Mouse (Mus musculus): ENCODE measurements at regions not wholly inside any gene's neighbourhood (a gene's known extent, or its start where the extent isn't known, plus 50 kb on each side); places are given as distances from the start of the nearest gene placed in this dataset.

- DNase-seq (ENCODE audit: low spot score) = no peak
- Histone ChIP-seq H3K27ac (ENCODE audit: low read depth, low read length) (no peak overlapping the region), H3K36me3 (ENCODE audit: control insufficient read depth, insufficient read depth, low read length) (no peaks in the 10 kb centered on the region), H3K9ac (ENCODE audit: low read length) (no peak overlapping the region), H3K27me3 (ENCODE audit: control insufficient read depth, insufficient read depth, low read length) (no peaks in the 10 kb centered on the region), H3K4me1 (replicated peaks; ENCODE audit: control insufficient read depth, insufficient read depth, low read length) (no peaks in the 10 kb centered on the region), H3K9me3 (ENCODE audit: control insufficient read depth, low read length) (no peaks in the 10 kb centered on the region), H3K4me2 (ENCODE audit: low read depth, low read length, severe bottlenecking) (no peak overlapping the region), H3K4me3 (ENCODE audit: low read depth, low read length) (no peak overlapping the region)
- 39% methylated on average over 3 of the region's 3 CpGs for WGBS
- no peak for ATAC-seq (replicated peaks; ENCODE audit: low FRiP score)
Measured at GRCm38 (mm10) chr6:64797600-64797999, 68.7 kb downstream of the Atoh1 start.

GRCm38 (mm10) chr6:64798804-64799203, 69.9 kb downstream of the Atoh1 start:
- H3K4me1 ChIP-seq (replicated peaks; ENCODE audit: control insufficient read depth, insufficient read depth, low read length) = no peaks in the 10 kb centered on the region
- no peak for DNase-seq (ENCODE audit: low spot score)
- H3K4me2 ChIP-seq (ENCODE audit: low read depth, low read length, severe bottlenecking) = peak overlapping the region; percentile 84
- no peaks in the 10 kb centered on the region for H3K9me3 ChIP-seq (ENCODE audit: control insufficient read depth, low read length)
- no peak overlapping the region for H3K9ac ChIP-seq (ENCODE audit: low read length)
- no peaks in the 10 kb centered on the region for H3K36me3 ChIP-seq (ENCODE audit: control insufficient read depth, insufficient read depth, low read length)
- H3K4me3 ChIP-seq (ENCODE audit: low read depth, low read length) = peak overlapping the region; percentile 40; the same call in 1 of the 2 replicates
- no peak for ATAC-seq (replicated peaks; ENCODE audit: low FRiP score)
- no peak overlapping the region for H3K27ac ChIP-seq (ENCODE audit: low read depth, low read length)
- no peaks in the 10 kb centered on the region for H3K27me3 ChIP-seq (ENCODE audit: control insufficient read depth, insufficient read depth, low read length)
- 62% methylated on average over 5 of the region's 5 CpGs for WGBS

GRCm38 (mm10) chr6:64799306-64800001, 70.5 kb downstream of the Atoh1 start:
- peak overlapping the region; percentile 54 for H3K9ac ChIP-seq (ENCODE audit: low read length)
- DNase-seq (ENCODE audit: low spot score) (peak; percentile 64), ATAC-seq (replicated peaks; ENCODE audit: low FRiP score) (peak; percentile 83)
- 6% methylated on average over 22 of the region's 22 CpGs for WGBS
- H3K36me3 ChIP-seq (ENCODE audit: control insufficient read depth, insufficient read depth, low read length) = no peaks in the 10 kb centered on the region
- H3K4me1 ChIP-seq (replicated peaks; ENCODE audit: control insufficient read depth, insufficient read depth, low read length) = no peaks in the 10 kb centered on the region
- peak overlapping the region; percentile 84 for H3K4me2 ChIP-seq (ENCODE audit: low read depth, low read length, severe bottlenecking)
- H3K4me3 ChIP-seq (ENCODE audit: low read depth, low read length) = peak overlapping the region; percentile 40
- no peaks in the 10 kb centered on the region for H3K27me3 ChIP-seq (ENCODE audit: control insufficient read depth, insufficient read depth, low read length)
- H3K27ac ChIP-seq (ENCODE audit: low read depth, low read length) = no peak overlapping the region
- H3K9me3 ChIP-seq (ENCODE audit: control insufficient read depth, low read length) = no peaks in the 10 kb centered on the region

- no peak overlapping the region for H3K4me2 ChIP-seq (ENCODE audit: low read depth, low read length, severe bottlenecking)
- no peaks in the 10 kb centered on the region for H3K36me3 ChIP-seq (ENCODE audit: control insufficient read depth, insufficient read depth, low read length)
- H3K4me3 ChIP-seq (ENCODE audit: low read depth, low read length) = no peak overlapping the region
- ATAC-seq (replicated peaks; ENCODE audit: low FRiP score) (no peak), DNase-seq (ENCODE audit: low spot score) (no peak)
- H3K27me3 ChIP-seq (ENCODE audit: control insufficient read depth, insufficient read depth, low read length) = no peaks in the 10 kb centered on the region
- H3K9ac ChIP-seq (ENCODE audit: low read length) = no peak overlapping the region
- no peaks in the 10 kb centered on the region for H3K9me3 ChIP-seq (ENCODE audit: control insufficient read depth, low read length)
- no peak overlapping the region for H3K27ac ChIP-seq (ENCODE audit: low read depth, low read length)
- no peaks in the 10 kb centered on the region for H3K4me1 ChIP-seq (replicated peaks; ENCODE audit: control insufficient read depth, insufficient read depth, low read length)
- WGBS = 65% methylated on average over 3 of the region's 3 CpGs
Measured at GRCm38 (mm10) chr6:64800965-64801364, 72.0 kb downstream of the Atoh1 start.

GRCm38 (mm10) chr6:64815115-64815514, 86.2 kb downstream of the Atoh1 start:
- H3K4me2 ChIP-seq (ENCODE audit: low read depth, low read length, severe bottlenecking) = no peak overlapping the region
- no peak overlapping the region for H3K4me3 ChIP-seq (ENCODE audit: low read depth, low read length)
- H3K9ac ChIP-seq (ENCODE audit: low read length) = no peak overlapping the region
- H3K9me3 ChIP-seq (ENCODE audit: control insufficient read depth, low read length) = no peaks in the 10 kb centered on the region
- no peaks in the 10 kb centered on the region for H3K27me3 ChIP-seq (ENCODE audit: control insufficient read depth, insufficient read depth, low read length)
- DNase-seq (ENCODE audit: low spot score) = no peak
- no peaks in the 10 kb centered on the region for H3K36me3 ChIP-seq (ENCODE audit: control insufficient read depth, insufficient read depth, low read length)
- H3K4me1 ChIP-seq (replicated peaks; ENCODE audit: control insufficient read depth, insufficient read depth, low read length) = no peaks in the 10 kb centered on the region
- H3K27ac ChIP-seq (ENCODE audit: low read depth, low read length) = no peak overlapping the region
- ATAC-seq (replicated peaks; ENCODE audit: low FRiP score) = no peak
- WGBS = 94% methylated on average over 1 of the region's 1 CpGs

- H3K4me2 ChIP-seq (ENCODE audit: low read depth, low read length, severe bottlenecking) = no peak overlapping the region
- H3K4me3 ChIP-seq (ENCODE audit: low read depth, low read length) = no peak overlapping the region
- 33% methylated on average over 4 of the region's 4 CpGs for WGBS
- ATAC-seq (replicated peaks; ENCODE audit: low FRiP score) (peak; percentile 75), DNase-seq (ENCODE audit: low spot score) (no peak)
- H3K36me3 ChIP-seq (ENCODE audit: control insufficient read depth, insufficient read depth, low read length) = no peaks in the 10 kb centered on the region
- H3K4me1 ChIP-seq (replicated peaks; ENCODE audit: control insufficient read depth, insufficient read depth, low read length) = no peaks in the 10 kb centered on the region
- H3K9me3 ChIP-seq (ENCODE audit: control insufficient read depth, low read length) = no peaks in the 10 kb centered on the region
- no peak overlapping the region for H3K9ac ChIP-seq (ENCODE audit: low read length)
- H3K27me3 ChIP-seq (ENCODE audit: control insufficient read depth, insufficient read depth, low read length) = no peaks in the 10 kb centered on the region
- no peak overlapping the region for H3K27ac ChIP-seq (ENCODE audit: low read depth, low read length)
Measured at GRCm38 (mm10) chr6:64849097-64849648, 120.2 kb downstream of the Atoh1 start.

GRCm38 (mm10) chr6:64862901-64863300, 134.0 kb downstream of the Atoh1 start:
- no peaks in the 10 kb centered on the region for H3K27me3 ChIP-seq (ENCODE audit: control insufficient read depth, insufficient read depth, low read length)
- H3K36me3 ChIP-seq (ENCODE audit: control insufficient read depth, insufficient read depth, low read length) = no peaks in the 10 kb centered on the region
- no peaks in the 10 kb centered on the region for H3K4me1 ChIP-seq (replicated peaks; ENCODE audit: control insufficient read depth, insufficient read depth, low read length)
- 78% methylated on average over 4 of the region's 4 CpGs for WGBS
- no peak overlapping the region for H3K4me3 ChIP-seq (ENCODE audit: low read depth, low read length)
- H3K4me2 ChIP-seq (ENCODE audit: low read depth, low read length, severe bottlenecking) = no peak overlapping the region
- DNase-seq (ENCODE audit: low spot score) (no peak), ATAC-seq (replicated peaks; ENCODE audit: low FRiP score) (no peak)
- H3K27ac ChIP-seq (ENCODE audit: low read depth, low read length) = no peak overlapping the region
- H3K9me3 ChIP-seq (ENCODE audit: control insufficient read depth, low read length) = no peaks in the 10 kb centered on the region
- H3K9ac ChIP-seq (ENCODE audit: low read length) = no peak overlapping the region

GRCm38 (mm10) chr6:64896420-64896819, 146.0 kb upstream of the Smarcad1 start:
- WGBS = 85% methylated on average over 5 of the region's 5 CpGs
- no peak for ATAC-seq (replicated peaks; ENCODE audit: low FRiP score)

More at GRCm38 (mm10) chr6:64896420-64896819, 146.0 kb upstream of the Smarcad1 start:
- H3K4me1 ChIP-seq (replicated peaks; ENCODE audit: control insufficient read depth, insufficient read depth, low read length) = no peaks in the 10 kb centered on the region
- no peak for DNase-seq (ENCODE audit: low spot score)
- no peak overlapping the region for H3K27ac ChIP-seq (ENCODE audit: low read depth, low read length)
- no peaks in the 10 kb centered on the region for H3K27me3 ChIP-seq (ENCODE audit: control insufficient read depth, insufficient read depth, low read length)
- no peak overlapping the region for H3K4me3 ChIP-seq (ENCODE audit: low read depth, low read length)
- H3K36me3 ChIP-seq (ENCODE audit: control insufficient read depth, insufficient read depth, low read length) = no peaks in the 10 kb centered on the region
- H3K4me2 ChIP-seq (ENCODE audit: low read depth, low read length, severe bottlenecking) = no peak overlapping the region
- no peaks in the 10 kb centered on the region for H3K9me3 ChIP-seq (ENCODE audit: control insufficient read depth, low read length)
- no peak overlapping the region for H3K9ac ChIP-seq (ENCODE audit: low read length)

All from forebrain, embryonic 11.5 days (tissue).